Mouse (Mus musculus) cerebellum, postnatal 10 days (tissue): Measurements from ENCODE around the gene Arfgef3.

Source experiments
- DNase-seq, 2 experiments: peaks; one replicate each; pipeline ENCODE4 v3.0.0; 2021; ENCODE audit warnings: mixed read lengths in 2 of 2

Arfgef3 gene

GRCm38 (mm10) chr10:18743286-18744142, at the start of gene Arfgef3:
TSS of gene Arfgef3 (minus strand) at chr10:18743949.
- peak; percentile 90 to 91 for DNase-seq

GRCm38 (mm10) chr10:18790063-18790462, 46.3 kb upstream of the Arfgef3 start:
- peak in 1 of 2 experiments; percentile 11 for DNase-seq

- no peak for DNase-seq
Observed at GRCm38 (mm10) chr10:18788601-18789000, 44.9 kb upstream of the Arfgef3 start.

GRCm38 (mm10) chr10:18786693-18787092, 42.9 kb upstream of the Arfgef3 start, which contains the start of gene Gm4922:
TSS of gene Gm4922 (minus strand) at chr10:18786793.
- DNase-seq, result no peak

- no peak for DNase-seq
Observed at GRCm38 (mm10) chr10:18777546-18777945, 33.8 kb upstream of the Arfgef3 start.

GRCm38 (mm10) chr10:18772537-18773179, 28.9 kb upstream of the Arfgef3 start:
- peak in 1 of 2 experiments; percentile 5 for DNase-seq

- no peak for DNase-seq
Observed at GRCm38 (mm10) chr10:18769909-18770308, 26.2 kb upstream of the Arfgef3 start.

- peak; percentile 73 to 82 for DNase-seq
Observed at GRCm38 (mm10) chr10:18760241-18760640, 16.5 kb upstream of the Arfgef3 start.

- no peak for DNase-seq
Observed at GRCm38 (mm10) chr10:18750057-18750456, 6.3 kb upstream of the Arfgef3 start.

GRCm38 (mm10) chr10:18742086-18742485, 1.7 kb downstream of the Arfgef3 start:
- DNase-seq, result peak; percentile 20 to 52

- DNase-seq, result peak in 1 of 2 experiments; percentile 9
Observed at GRCm38 (mm10) chr10:18741024-18741423, 2.7 kb downstream of the Arfgef3 start.

- no peak for DNase-seq
Observed at GRCm38 (mm10) chr10:18728548-18728947, 15.2 kb downstream of the Arfgef3 start.

GRCm38 (mm10) chr10:18711436-18711835, 32.3 kb downstream of the Arfgef3 start:
- DNase-seq, result peak; percentile 12 to 14

GRCm38 (mm10) chr10:18710949-18711348, 32.8 kb downstream of the Arfgef3 start:
- peak; percentile 87 to 89 for DNase-seq

GRCm38 (mm10) chr10:18709836-18710235, 33.9 kb downstream of the Arfgef3 start:
- DNase-seq, result peak; percentile 50 to 52

- DNase-seq, result peak in 1 of 2 experiments; percentile 23
Observed at GRCm38 (mm10) chr10:18708641-18709040, 35.1 kb downstream of the Arfgef3 start.

GRCm38 (mm10) chr10:18704393-18705120, 39.2 kb downstream of the Arfgef3 start:
- no peak for DNase-seq

- DNase-seq, result peak in 1 of 2 experiments; percentile 12
Observed at GRCm38 (mm10) chr10:18701517-18701916, 42.2 kb downstream of the Arfgef3 start.

- peak; percentile 73 to 84 for DNase-seq
Observed at GRCm38 (mm10) chr10:18700117-18700516, 43.6 kb downstream of the Arfgef3 start.

GRCm38 (mm10) chr10:18699151-18699550, 44.6 kb downstream of the Arfgef3 start:
- peak; percentile 67 to 75 for DNase-seq

GRCm38 (mm10) chr10:18696461-18696860, 47.3 kb downstream of the Arfgef3 start:
- DNase-seq, result no peak

GRCm38 (mm10) chr10:18688234-18688633, 55.5 kb downstream of the Arfgef3 start:
- DNase-seq, result peak; percentile 21 to 60

GRCm38 (mm10) chr10:18681385-18681954, 62.3 kb downstream of the Arfgef3 start:
- peak; percentile 13 to 42 for DNase-seq
